Mouse (Mus musculus) thymus, adult 2 months (tissue): ENCODE data around the gene Ckm.

Source experiments
- CTCF ChIP-seq: fragments of 200-500 bp; IDR thresholded peaks from 2 replicates; pipeline ENCODE4 v1.5.1; 2012; ENCODE audit warnings: mild to moderate bottlenecking, control low read depth, low read length, moderate library complexity, borderline replicate concordance; ENCODE audit not compliant: control insufficient read depth, poor library complexity, insufficient read depth; ENCODE audit errors: extremely low read depth
- POLR2A ChIP-seq: fragments of 200-500 bp; IDR thresholded peaks from 2 replicates; pipeline ENCODE4 v1.6.1; 2012; ENCODE audit warnings: mild to moderate bottlenecking, low read length, control low read depth, moderate library complexity; ENCODE audit not compliant: control insufficient read depth, poor library complexity, insufficient read depth; ENCODE audit errors: extremely low read depth

GRCm38 (mm10) chr7:19466602-19467145 is 62.1 kb downstream of the Ckm start:
- TF ChIP-seq CTCF (no peak), POLR2A (no peak)
